Mouse (Mus musculus): Measurements from ENCODE around the gene Map3k5.

- TF ChIP-seq TAL1 (IDR thresholded peaks at IDR 0.05; ENCODE audit: low read length), result no peak
- TF ChIP-seq GATA1 (IDR thresholded peaks at IDR 0.05; ENCODE audit: low read length), result no peak
Observed at GRCm38 (mm10) chr10:19996151-19996550, 61.9 kb downstream of the Map3k5 start.
